Mouse (Mus musculus): ENCODE data around the gene Slc25a22.

Gene Slc25a22

DNA sequence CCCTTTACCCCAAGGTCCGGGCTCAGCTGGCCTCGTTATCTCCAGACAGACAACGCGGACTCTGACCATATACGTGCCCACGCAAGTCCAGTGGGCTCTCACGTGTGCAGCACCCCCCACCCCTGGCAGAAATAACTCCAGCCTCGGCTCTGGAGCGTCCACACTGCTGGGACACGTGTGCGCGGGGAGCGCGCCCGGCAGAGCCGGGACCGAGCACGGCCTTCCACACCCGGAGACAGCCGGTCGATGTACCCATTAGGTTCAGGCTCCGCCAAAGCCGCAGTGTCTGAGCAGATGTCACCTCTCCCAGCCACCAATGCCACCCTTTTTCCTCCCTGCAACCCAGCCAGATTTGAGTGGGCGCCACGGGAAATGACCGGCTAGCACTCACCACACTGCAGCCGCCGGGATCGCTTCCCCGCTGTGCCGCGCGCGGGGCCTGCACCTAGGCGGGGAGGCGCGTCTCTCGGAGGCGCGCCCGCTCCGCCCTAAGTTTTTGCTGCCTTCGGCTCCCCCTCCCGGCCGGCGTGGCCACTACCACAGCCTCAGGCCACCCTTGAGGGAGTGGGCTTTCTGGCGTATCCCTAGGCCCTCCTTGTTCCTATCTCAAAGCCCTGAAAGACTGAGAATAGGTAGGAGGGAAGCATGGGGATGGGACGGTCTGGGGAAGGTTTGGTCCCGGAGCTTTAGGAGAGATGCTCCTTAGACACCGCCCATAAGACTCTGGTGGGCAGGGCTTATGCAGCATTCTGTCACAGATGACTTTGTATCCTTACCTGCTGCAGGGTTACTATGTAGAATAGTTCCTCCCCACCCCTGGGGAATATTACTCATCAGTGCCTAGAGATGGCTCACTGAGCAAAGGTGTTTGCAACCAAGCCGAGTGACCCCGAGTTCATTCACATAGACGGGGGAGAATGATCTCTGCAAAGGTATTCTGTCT is at the start of gene Slc25a22:
Gene Slc25a22, minus strand, starts transcription at position 715 of the 943 bp plus-strand sequence.
- DNase-seq, result peak; percentile 89

DNA sequence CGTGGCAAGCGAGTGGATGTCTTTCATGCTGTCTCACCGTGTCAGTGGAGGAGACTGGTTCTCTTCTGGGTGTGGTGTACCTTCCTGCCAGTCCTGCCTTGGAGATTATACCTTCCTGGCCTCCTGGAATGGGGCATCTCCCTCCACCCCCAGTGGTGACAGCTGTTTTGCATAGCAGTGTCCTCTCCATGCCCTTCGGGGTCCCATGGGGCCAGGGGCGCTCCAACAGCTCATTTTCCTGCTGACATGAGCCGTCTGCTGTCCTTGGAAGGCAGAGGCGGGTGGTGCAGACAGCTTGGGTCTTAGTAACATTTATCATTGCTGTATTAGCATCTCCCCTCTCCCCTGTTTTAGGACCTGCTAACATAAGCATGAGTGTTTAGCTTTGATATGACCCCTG is 49.4 kb upstream of the Slc25a22 start:
- no peak for DNase-seq

DNA sequence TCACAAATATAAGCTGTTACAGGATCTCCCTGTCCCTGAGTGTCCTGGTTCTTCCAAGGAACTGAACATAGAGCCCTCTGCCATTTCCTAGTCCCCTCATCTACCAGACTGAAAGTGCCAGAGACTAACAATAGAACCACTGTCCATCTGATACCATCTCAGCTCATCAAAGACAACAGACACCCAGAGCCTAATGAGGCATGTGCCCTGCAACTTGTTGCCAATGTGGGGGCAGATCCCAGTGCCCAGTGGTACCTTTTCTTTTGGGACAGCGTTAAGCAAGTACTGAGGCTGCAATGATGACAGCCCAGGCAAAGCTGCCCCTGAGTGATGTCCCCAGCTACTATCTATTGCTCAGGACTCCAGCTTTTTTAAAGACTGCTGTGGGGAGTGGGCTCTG is 48.5 kb upstream of the Slc25a22 start:
- no peak for DNase-seq

DNA sequence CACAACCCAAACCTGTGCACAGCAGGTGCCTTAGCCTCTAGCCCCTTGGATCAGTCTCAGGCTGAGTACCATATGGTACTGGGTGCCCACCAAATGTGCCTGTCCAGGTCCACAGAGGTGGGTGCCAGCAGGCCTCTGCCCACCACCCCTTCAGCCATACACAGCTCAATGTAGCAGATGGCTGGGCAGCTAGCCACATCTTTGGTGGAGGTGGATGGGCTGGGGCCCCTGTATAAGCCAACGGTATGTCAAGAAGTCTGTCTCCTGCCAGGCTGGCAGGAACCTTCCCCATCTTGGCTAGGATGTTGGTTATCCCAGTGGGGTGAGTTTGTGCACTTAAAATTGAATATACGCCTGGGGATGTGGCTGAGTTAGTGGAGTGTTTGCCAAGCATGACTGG is 47.9 kb upstream of the Slc25a22 start:
- DNase-seq, result no peak

DNA sequence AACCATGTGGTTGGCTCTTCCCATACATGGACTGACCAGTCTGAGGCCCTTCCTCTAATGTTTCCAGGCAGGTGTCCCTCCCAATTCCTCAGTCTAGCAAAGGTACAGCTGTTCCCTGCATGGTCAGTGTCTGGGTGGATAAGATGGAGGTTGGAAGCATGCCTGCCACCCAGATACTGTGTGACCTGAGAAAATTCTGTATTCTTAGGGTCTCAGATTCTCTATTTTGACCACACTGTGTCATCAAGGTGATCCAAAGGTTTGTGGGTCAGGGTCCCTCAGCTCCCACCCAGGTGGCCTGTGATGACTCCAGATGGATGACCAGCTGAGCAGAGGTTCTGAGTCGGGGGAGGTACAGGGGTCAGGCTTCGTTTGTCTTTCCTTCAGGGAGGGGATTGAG is 47.5 kb upstream of the Slc25a22 start:
- no peak for DNase-seq

DNA sequence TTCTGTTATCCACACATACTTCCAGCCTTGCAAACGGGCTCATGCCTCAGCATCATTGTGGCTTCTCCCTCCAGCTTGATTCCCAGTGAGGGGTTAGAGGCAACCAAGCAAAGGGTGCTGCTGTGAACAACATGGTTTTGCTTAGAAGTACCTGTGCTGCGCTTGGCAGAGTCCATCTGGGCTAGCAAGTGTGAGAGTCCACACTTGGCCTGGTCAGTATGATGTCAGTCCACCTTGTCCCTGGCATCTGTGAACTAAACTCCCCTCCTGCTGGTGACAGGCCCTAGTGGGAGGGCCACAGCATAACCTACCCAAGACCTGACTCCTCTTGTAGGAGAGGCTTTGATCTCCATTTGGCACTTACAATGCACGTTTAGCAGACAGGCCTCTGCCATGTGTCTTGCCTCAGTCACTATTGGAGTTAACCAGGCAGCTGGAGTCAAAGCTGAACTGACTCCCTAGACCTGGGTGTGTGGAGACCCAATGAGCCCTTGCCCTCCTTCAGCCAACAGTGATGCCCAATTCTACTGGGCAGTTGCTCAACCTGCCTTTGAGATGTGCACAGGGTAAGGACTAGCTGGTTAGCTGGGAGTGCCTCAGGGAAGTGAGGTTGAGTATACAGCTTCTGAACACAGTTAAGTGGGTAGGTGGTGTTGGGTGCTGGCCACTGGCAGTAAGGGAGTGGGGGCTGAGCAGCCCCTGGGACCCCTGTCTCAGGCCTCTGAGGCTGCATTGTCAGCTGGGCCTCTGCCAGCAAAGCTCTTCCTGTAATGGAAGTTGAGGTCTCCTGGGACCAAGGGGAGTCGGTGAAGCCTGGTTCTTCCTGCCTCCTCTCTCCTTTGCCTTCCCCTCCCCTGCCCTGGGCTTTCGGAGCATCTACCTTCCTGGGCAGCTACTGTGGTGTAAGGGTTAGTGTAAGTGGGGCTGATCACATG is 46.8 kb upstream of the Slc25a22 start:
- DNase-seq, result peak; percentile 48

DNA sequence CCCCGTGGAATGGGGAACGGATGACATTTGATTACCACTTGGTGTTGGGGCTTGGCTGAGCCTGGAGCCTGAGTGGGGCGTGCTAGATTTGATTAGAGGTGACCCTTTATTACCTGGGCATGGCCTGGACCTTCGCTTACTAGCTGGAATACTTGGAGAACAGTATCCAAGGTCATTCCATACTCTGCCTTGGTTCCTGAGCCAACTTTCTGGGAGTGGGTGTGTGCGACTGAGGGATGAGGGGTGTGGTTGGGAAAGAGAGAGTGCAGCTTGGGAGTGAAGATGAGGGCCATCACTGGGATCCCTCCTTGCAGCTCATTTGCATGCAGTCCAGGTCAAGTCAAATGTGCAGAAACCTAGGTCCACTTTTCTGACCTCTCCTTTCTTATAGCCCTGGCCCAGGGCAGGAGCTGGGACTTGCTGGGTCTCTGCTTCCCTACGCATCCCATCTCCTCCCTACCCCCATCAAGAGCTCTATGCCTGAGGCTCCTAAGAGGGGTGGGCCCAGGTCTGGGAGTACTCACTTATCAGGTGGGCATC is 45.5 kb upstream of the Slc25a22 start:
- DNase-seq, result no peak

DNA sequence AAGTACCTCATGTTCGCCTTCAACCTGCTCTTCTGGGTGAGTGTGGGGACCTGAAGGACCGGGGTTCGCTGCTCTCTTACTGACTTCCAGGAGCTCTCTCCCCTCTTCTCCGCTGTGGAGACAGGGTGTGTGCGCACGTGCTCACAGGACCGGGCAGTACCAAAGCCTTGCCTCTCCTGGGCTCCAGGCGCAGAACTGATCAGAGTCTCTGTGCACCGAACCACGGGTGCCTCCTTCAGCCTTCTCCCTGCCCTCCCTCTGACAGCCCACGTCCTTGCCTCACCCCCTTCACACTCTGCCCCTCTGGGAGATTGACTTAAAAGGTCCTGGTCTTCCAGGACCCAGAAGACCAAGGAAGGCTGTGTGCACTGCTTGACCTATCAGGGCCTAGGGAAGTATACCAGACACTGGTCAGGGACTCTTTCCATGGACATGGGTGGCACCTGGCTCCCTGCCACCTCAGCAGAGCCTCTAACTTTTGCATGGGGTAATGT is 44.9 kb upstream of the Slc25a22 start:
- DNase-seq, result no peak

DNA sequence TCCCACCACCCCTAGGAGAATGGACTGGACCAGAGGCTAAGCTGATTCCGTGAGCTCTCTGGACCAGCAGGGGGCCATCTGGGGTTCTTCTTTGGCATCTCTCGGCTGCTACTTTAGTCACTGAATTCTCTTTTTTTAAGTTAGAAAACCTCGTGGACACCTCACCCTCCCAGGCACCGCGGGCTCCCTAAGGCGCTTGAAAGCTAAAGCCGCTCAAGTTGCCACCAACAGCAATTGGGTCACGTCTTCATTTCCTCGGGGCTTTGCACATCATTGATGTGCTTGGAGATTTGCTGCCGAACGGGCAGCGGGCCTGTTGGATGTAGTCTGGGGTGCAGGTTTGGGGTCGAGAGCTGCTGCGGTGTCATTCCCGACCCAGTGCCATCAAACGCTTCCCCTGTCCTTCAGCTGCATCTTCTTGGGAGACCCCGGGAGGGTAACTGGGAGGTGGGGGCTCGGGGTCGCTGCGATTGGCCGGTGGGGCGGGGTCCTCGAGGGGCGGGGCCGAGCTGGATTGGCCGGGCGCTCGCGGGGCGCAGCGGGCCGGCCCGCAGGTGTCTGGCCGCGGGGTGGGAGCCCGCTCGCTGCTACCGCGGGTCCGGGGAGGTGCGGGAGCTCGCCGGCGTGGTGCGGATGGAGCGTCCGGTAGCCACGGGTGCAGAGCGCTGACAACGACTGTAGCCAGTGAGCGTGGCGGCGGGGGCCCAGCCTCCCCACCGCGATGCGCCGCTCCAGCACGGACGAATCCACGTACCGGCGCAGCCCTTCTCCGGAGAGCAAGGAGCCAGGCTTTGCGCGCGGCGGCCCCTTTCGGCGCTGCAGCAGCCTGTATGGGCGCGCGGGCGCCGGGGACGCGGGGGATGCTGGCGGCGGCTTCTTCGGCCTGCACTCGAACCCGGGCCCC is 44.1 kb upstream of the Slc25a22 start:
- DNase-seq, result peak; percentile 77

DNA sequence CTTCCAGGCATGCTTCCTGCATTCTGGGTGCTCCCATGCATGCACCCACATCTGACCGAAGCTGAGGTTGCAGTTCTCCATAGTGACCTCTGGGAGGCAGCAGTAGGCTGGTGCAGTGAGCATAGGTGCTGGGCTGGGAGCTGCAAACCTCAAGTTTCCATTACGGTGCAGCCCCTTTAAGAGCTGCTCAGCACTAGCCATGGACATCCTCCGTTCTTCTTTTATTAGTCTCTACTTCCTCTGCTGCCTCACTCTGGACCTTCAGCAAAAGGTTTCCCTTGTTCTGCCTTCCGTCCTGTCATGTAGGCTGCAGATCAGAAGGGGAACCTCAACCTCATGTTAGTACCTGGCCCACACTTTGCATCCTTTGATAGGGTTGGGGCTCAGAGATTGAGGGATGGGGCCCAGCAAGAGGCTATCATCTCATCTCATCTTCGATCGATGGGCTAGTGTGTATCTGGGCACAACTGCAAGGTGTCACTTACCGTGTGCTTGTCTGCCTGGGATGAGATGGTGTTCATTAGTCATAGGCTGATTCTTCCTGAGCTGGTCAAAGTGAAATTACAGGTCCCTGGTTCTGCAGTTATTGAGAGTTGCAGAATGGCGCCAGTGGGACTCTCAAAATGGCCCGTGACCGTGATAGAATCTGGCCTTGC is 43.3 kb upstream of the Slc25a22 start:
- DNase-seq, result peak; percentile 79

DNA sequence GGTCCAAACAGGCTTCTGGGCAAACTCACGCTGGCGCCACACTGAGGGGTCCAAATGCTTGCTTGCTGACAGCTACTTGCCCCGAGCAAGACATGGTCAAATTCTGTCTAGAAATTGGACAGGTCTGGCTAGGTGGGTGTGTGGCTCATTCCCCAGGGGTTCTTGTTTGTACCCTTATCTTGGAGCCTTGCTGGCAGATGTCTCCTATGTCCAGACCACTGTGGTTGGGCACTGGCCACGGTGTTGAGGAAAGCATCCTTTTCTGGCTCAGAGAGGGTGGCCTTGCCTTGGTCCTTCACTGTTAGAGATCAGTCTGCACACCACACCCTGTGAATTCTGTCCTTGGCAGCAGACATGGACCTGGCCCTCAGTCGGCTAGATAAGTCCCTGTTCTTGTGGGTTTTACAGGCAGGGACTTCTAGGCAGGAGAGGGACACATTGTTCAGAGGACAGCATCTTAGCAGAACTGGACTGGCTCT is 40.6 kb upstream of the Slc25a22 start:
- DNase-seq, result no peak

DNA sequence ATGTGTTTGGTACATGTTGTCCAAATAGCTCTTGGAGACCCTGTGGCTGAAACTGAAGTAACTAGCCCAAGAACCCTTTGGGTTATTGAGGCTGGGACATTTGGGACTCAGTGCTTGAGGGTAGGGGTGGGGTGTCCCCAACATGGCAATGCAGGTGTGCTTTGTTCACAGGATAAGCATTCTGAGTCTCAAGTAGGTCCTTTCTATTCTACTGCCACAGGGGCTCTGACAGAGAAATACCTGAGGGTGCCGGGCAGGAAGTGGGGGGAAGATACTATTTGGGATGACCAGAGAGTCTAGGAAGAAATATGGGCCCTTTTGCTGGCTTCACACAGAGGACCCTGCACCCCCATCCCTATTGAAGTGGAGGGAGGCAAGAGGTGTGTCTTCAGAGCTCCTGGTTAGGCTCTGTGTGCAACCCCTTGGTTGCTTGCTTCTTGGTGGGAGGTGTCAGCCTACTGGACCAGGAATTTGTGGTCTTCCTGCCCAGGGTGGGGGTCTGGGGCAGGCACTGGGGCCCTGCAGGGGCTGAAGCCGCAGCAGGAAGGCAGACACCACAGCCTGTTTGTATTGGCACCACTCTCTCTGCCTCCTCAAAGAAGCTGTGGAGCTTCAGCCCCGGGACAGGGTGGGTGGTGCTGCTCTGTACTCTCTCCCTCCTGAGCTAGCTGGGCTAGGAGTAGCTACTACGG is 40.0 kb upstream of the Slc25a22 start:
- DNase-seq, result peak; percentile 61

DNA sequence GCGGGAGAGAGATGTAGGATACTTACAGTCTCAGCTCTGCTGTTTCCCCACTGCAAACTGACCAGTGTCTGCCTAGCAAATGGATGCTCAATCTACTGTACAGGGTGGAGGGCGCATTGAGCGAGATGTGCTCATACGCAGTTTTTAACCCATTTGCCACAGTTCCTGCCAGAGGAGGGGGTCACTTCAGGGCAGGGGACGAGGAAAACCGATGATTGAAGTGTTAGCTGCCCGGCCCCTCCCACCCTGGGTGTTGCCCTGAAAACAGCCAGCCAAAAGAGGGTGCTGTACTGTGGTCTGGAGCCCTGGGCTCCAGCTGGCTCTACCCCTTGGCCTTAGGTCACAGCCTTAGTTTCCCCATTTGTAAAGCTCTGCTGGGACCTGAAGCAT is 39.3 kb upstream of the Slc25a22 start:
- DNase-seq, result peak; percentile 68

DNA sequence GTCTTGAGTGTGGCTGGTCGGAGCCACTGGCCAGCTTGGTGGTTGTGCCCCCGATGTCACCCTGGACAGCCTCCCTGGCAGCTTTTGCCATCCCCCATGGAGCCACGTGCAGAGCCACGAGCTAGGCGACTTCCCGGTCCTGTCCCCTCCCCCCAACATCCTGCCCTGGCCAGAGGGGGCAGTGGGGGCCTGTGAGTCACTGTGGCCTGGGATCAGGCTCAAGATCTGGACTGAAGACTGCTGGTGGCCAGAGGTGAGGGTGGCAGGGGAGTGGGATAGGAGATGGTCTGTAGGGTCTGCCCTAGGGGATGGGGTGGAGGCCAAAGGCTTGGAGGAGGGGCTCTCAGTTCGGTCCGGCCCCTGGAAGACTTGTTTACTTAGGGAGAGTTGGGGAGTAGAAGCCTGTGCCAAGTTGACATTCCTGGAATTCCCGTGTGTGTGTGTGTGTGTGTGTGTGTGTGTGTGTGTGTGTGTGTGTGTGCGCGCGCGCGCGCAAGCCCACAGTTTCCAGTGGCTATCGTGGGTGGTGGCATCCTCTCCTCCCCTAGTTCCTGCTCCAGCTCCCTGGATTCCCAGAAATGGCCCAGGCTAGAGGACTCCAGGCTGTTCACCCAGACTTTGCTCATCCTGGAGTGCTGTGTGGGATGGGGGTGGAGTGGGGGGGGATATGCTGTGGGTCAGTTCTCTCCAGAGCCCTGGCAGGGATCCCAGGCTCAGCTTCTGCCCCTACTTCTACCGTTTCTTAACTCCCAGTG is 38.7 kb upstream of the Slc25a22 start:
- peak; percentile 94 for DNase-seq

DNA sequence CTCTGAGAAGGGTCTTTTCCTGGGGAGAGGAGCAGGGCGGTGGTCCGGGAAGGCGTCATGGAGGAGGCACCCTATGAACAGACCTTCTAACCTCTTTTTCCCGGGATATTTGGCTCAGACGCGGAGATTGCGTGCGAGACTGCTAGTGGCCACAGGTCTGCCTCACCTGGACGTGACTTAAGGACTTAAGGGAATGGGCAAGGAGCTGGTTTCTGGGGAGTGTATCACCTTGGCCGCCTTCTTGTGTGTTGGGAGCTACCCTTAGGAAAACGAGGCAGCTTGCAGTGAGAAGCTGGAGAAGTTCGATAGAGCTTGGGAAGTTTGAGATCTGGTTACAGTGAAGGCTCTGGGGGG is 38.1 kb upstream of the Slc25a22 start:
- peak; percentile 56 for DNase-seq

DNA sequence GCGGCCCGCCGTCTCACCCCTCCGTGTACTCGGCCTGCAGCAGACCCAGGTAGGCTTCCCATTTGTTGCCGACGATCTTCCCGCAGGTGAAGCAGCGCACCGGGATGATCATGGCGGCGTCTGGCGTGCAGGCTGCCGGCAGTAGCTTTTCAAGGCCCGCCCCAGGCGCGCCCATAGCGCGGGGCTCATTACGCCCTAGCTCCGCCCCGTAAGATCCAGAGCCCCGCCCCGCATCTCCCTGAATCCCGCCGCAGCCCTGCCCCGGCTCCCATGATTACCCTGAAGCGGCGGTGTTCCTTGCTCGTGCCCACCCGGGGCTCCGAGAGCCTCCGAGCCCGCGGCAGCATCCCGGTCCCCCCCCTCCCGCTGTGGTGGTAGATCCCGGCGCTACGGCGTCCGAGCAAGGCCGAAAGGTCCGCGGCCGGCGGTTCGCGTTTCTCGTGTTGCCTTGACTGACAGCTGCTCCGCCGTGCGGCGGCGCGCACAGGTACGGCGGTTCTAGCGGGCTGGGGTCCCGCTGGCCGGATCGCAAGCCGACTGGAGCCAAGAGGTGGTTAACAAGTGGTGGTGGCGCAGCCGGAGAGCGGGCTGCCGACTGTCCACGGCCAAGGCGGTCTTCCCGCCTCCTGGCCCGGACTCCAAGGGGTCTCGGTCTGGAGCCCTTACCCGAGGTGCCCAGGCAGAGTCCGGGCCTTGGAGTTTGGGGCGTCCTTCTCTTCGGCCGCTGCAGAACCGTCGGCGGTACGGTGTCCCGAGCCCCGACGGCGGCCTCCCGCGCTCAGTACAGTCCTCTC is 37.5 kb upstream of the Slc25a22 start, which contains the start of the genes Polr2l and Tspan4:
Gene Polr2l, minus strand, starts transcription at position 122 of the 794 bp plus-strand sequence.
Gene Tspan4, plus strand, starts transcription at position 230 of the 794 bp plus-strand sequence.
- peak; percentile 91 for DNase-seq

DNA sequence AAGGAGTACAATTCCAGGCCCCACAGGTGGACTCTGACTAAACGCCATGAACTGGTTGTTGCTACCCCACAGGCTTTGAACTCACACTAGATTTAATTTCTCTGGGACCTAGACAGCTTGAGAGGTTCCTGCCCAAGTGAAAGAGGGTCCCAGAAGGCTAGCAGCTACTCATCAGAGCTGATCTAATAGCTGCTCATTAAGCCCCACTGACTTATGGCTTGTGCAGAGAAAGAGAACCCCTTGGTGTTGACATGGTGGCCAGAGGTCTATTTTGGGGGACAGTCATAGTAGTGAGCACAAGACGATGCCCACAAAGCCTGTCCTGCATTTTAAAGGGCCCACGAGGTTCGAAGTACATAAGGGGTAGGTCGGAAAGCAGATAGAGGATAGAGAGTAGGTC is 36.5 kb upstream of the Slc25a22 start:
- no peak for DNase-seq

DNA sequence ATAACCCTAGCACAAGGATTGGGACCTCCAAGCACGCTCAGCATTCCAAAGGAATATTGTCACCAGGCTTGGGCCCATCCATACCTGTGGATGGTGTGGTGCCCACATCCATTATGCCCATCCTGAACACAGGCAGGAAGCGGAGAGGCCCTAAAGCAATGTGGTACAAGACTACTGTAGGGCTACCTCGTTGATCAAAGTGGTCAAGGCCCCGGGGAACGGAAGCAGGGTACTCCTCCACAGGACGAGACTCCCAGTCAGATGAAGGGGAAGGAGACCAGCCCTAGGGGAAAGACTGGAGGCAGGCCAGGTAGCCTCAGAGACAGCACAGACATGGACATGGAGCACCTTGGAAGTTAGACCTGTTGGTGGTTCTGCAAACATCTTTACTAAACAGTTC is 35.1 kb upstream of the Slc25a22 start:
- no peak for DNase-seq

DNA sequence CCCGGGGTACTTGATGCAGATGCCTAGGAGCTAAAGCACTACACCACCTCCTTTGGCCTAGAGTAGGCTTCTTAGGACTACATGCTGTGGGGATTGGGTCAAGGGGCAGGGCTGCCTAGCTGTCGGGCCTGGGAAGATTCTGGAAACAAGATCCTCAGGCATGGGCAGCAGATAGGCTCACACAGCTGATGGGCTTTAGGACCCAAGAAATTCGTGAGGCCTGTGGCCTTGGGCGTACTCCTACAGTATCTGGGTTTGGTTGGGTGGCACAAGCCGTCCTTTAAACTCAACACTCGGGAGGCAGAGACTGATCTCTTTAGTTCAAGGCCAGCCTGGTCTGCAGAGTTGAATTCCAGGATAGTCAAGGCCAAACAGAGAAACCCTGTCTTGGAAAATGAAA is 34.5 kb upstream of the Slc25a22 start:
- DNase-seq, result no peak
